Mouse (Mus musculus): ENCODE data around the gene Sirpa.

DNA sequence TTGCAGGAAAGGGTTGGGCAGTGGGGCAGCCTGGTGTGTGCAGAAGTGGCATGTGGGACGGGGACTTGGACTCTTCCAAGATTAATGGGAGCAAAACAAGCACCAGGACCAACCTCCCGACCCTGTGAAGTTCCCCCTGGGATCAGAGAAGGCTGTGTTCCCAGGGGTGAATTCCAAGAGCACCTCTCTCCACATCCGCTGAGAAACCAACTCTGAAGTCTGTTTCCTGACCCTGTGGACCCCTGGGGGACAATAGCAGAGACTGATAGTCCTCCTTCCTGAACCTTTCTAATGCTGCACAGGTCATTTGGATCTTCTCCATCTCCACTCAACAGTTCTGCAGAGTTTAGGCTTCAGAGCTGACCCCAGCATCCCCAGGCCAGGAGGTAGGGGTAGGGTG is 10.8 kb upstream of the Sirpa start:
- TF ChIP-seq POLR2A (IDR thresholded peaks at IDR 0.05; ENCODE audit: borderline replicate concordance, extremely low read depth, low read depth, low read length) (no peak), CTCF (IDR thresholded peaks at IDR 0.05; ENCODE audit: insufficient read depth, low read length) (no peak)

All from lung, adult 2 months (tissue).